Mouse (Mus musculus) mesoderm, embryonic 11.5 days (tissue): ENCODE data around the gene Gm17617.
"Not testable (repeated sequence)": the region's sequence is repeated elsewhere in the genome, so short reads cannot be mapped to it uniquely, and the experiment has no call there.

Source experiments
- DNase-seq: peaks from one replicate; pipeline ENCODE4 v3.0.0-alpha.2; 2012; ENCODE audit warnings: low read depth, low spot score

The Gm17617 gene

DNA sequence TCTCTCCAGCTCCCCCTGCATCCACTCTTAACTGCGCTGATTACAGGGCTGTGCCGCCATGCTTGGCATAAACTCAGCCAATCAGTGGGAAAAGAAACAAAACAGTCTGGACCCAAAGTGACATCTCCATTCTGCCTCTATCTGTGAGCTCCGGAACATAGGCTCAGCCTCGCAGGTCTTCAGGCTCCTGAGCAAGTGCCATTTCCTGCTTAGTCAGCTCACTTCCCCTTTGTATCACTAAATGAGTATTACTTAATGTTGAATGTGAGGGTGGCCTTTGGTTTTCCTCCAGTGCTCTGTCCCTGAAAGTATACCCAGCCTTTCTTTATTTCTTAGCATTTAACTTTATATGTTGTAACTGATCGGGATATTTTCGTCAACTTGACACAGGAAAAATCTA is 8.4 kb downstream of the Gm17617 start:
- no peak for DNase-seq

DNA sequence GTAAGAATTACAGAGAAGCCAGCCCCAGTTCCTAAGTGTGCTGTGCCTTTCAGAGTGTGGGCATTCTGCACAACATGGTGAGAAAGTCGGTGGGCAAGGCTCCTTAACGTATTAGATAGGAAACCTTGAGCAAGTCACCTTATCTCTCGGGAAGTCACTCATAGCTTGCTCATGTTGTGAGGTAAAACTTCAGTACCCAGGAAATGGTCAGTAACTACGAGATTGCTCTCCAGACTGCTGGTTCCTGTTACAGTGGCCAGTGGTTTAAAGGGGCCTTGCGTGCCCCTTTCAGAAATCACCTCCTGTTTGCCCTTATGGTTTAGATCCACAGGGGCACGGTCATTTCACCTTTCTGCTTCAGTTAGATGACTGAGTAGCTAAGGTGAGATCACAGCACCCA is 19.0 kb downstream of the Gm17617 start:
- DNase-seq, result no peak

DNA sequence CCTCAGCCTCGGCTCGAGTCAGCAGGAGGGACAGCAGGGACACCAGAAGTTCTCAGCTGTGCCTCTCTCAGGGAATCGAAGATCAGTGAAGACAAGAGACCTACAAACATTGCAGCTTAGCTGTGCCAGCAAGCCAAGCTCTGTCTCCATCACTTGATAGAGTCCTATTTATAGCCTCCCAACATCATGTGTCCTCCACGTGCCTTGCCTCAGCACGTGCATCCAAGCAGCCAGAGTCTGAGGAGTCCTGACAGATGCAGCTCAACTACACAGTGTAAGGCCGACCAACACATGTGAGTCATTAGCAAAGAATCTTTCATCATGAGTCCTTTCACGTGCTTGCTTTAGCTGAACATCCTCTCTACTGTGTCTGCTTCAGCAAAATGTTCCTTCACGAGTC is 25.7 kb downstream of the Gm17617 start:
- no peak for DNase-seq

DNA sequence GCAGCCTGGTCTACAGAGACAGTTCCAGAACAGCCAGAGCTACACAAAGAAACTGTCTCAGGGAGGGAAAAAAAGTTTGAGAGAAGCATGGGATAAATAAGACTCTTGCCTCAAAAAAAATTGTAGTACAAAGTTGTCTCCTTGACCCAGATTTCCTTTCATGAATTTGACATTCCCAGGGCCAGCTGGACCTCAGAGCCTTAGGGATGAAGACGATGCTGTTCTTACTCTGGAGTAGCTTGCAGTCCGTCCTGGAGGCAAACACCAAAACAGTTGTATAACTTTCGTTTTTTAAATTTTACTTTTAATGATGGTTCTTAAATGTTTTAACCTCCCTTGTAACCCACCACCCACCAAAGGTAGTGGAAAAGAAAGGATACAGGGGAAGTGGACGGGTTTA is 26.2 kb downstream of the Gm17617 start:
- no peak for DNase-seq

DNA sequence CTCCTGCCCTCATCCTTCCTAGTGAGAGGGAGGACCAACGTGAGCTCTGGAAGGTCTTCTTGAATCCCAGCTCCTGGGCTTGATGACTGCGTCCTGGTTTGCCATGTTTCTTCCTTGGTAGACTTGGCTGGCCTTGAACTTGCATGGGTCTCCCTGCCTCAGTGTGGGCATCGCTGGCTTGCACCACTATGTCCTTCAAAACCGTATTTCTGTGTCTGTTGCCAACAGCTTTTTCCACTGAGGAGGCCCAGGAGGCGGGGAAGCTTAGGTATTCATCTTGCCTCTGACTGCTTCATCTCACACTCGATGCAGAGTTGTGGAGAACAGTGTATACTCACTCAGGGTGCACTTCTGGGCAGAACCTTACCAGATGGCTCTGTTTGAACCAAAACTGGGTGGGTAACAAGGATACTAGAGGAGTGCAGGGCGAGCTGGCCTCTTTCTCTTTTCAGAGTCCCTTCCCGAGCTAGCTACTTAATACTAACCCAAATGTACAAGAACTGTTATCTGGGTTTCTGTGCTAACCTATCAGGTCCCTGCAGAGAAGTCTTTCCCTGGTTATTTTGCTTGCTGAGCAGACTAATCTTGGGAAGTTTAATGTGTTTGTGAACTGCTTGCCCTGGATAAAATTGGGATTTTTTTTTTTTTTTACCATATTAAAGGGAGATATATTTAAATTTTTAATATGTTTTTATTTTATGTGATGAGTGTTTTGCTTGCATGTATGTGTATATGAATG is 27.2 kb downstream of the Gm17617 start:
- peak; percentile 5 for DNase-seq

DNA sequence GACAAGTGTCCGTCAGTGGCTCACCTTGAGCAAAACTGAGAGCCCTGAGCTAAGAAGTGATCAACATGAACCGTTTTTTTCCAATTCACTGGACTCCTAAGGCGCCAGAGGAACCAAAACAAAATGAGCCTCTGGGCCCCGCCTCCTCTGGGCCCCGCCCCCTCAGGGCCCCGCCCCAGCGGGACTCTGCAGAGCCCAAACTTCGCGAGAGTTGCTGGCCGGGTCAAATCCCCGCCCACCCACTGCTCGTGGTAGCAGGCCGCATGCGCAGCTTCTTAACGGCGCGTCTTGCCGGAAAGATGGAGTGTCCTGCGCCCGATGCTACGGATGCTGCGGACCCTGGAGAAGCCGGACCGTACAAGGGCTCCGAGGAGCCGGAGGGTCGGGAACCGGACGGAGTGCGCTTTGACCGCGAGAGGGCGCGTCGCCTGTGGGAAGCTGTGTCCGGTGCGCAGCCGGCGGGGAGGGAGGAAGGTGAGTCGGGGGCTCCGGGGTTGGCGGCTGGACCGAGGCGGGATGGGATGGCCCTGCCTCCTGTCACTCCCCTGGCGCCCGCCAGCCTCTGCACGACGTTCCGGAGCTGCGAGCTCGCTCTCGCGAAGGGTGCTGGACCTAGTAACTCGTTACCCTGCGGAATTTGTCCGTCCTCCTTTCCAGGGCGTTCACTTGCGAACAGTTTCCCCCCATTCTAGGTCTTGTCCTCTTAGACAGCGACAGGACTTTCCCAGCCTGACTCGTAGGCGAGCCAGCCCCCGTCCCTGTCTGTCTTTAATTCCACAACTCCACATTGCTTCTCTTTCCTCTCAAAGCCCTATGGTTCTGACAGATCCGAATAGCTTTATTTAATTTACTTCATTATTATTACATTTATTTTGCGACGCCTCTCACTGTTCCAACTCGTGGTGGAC is 28.0 kb downstream of the Gm17617 start, which contains the start of gene Zfp346:
Gene Zfp346 (plus strand): TSS at position 267 of the 908 bp plus-strand sequence.
- peak; percentile 97 for DNase-seq

DNA sequence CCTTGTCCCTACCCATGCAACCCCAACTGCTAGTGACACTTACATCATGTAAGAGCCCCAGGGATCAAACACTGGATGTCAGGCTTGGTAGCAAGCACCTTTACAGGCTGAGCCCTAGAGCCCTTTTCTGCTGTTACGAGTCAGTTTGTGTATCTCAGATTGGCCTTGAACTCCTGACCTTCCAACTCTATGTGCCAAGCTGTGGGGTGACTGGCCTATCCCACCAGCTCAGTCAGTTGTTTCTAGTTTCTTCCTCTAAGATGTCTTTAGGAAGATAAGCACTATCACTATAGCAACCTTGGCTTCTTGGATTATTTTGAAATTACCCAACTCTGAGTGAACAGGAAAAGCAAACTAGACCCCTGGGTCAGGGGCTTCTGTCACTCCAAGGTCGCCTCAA is 30.0 kb downstream of the Gm17617 start:
- DNase-seq, result no peak

DNA sequence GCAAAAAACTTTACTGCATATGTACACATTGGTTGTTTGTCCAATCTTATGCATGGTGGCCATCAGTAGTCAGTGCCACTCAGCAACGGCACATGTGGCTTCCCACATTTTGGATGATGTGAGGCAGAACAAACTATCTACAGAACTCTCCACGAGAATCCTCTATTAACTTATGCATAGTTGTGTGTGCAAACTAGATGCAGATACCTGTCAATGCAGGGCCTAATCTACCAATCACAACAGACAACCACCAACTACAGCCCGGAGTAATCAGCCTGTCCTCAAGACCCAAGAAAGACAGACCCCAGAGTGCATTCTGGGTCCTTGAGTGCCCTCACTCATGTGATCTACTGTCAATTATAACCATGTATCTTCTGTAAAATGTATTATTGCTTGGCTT is 31.0 kb downstream of the Gm17617 start:
- no peak for DNase-seq

DNA sequence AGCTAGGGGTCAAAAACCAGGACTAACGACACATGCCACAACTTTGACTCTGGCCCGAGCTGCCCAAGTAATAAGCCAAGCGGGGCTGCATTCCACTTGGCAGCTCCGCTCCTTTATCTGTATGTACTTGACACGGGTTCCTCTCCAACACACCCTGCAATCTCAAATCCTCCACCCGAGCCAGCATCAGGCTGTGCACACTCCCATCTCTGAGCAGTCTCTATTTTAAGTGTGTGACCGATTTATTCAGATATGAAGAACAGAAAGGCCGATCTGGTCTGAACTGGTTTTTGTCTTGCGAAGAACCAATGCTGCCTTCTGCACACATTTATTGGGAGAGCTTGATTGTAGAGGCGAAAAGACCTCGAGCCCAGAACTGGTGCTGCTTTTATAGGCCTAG is 31.7 kb downstream of the Gm17617 start:
- DNase-seq, result no peak

DNA sequence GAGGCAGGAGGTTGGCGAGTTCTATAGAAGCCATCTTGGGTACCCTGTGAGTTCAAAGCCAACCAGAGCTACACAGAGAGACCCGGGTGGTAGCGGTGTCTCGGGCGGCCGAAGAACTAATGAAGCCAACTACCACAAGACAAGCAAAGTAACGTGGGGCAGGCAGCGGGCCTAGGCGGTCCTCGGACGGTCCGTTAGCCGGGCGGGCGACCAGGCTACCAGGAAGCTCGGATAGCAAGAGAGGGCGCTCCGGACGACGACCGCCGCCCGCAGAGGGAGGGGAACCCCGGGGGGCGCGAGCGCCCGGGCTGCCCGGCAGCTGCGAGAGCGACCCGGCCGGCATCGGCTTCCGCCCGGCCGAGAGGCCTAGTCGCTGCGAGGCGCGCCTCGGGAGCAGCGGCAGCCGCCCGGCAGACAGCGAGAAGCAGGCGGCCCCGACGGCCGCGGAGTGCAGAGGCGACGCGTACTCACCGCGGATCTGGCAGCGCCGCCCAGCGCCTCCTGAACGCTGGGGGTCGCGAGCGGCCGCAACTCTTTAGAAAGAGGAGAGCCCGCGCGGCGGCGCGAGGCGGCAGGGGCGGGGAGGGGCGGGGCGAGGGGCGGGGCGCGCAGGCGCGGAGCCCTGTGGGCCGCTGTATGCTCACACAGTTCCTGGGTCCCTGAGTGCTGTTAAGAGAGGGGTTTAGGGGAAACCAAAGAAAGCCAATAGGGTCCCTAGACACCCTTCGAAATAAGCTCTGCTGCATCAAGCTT is 33.4 kb downstream of the Gm17617 start, which contains the start of gene Uimc1:
Gene Uimc1 (minus strand): TSS at position 575 of the 753 bp plus-strand sequence.
- peak; percentile 90 for DNase-seq

DNA sequence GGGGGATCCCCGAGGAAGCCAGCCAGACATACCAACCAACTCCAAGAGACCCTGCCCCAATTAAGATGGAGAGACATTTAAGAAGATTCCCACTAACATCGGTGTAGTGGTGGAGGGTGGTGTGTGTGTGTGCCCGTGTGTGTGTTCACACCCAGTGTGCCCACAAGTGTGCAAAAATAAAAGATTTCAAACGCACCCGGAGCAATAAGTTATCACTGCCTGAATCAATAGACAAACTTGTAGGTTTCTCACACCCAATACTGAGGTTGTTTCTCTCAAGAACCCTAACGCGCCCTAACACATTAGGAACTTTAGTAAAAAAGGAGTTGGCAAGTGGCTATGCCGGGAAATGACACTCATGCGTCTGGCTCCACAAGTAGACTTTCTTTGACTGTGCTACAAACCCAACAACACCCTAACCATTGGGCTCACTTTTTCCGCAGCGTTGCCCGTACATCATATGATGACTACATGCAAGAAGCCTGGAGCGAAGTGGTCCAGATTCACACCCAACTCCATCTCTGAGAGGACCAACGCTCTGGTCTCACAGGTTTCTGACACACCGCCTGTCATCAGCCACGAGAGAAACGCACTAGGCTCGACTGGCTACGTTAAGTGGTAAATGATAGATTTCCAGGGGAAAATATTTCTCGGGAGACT is 34.2 kb downstream of the Gm17617 start:
- peak; percentile 6 for DNase-seq

DNA sequence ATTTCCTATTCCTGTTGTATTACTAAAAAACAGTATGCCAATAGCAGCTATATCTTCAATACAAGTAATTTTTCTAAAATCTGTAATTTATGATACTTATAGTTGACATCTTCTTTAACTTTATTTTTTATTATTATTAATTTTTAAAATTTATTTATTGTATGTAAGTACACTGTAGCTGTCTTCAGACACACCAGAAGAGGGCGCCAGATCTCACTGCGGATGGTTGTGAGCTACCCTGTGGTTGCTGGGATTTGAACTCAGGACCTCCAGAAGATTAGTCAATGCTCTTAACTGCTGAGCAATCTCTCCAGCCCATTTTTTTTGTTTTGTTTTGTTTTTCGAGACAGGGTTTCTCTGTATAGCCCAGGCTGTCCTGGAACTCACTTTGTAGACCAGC is 35.5 kb downstream of the Gm17617 start:
- not testable (repeated sequence) for DNase-seq

DNA sequence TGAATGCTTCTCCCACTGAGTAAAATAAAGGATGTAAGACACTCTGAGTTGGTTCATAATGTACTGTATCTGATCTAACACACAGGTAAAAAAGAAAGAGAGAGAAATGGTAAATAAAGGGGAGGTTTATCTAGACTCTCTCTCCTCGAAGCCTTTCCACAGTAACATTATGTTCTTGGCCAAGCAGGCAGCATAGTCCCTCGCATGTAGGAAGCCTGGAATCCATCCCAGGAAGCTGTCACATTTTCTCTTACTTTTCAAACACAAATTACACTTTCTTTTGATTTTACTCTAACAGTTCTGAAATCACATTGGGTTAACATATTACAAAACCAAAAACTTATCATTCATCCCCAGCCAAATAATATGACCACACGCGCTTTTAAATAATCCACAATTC is 40.8 kb downstream of the Gm17617 start:
- DNase-seq, result no peak
